Mouse (Mus musculus): ENCODE measurements around the gene Arid2. TPM values are rescaled to one million over a fixed set of nuclear protein-coding genes. Genes with fewer than 3 reads are reported as not detected.
A peak's percentile ranks its signal among the peaks of the same experiment; 100 is the strongest.

Gene Arid2
- polyA plus RNA-seq, 1 experiment from 2014 or later = 7.3 TPM

DNA sequence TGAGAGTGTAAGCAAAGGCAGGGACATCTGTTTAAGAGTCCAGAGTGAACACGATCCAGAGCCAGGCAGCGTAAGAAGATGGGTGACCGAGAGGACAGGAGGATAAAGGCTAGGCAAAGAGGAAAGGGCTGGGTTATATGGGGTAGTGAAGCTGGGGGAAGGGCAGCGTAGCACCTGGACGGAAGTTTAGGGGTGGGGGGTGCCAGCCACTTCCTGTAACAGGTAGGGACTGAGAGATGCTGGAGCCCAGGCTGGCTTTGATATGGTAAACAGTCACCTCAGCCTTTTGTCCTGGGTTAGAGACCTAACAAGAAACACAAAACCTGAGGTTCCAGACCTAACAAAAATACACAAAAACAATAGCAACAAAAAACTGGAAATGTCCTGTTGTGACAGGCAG, 29.5 kb upstream of the Arid2 start:
- ATAC-seq (ENCODE audit: low FRiP score, low TSS enrichment) (no peak), DNase-seq (ENCODE audit: low spot score) (no peak)
- 65% methylated on average over 5 of the region's 5 CpGs for WGBS
- Histone ChIP-seq H3K4me2 (replicated peaks; ENCODE audit: low read depth) (no peak overlapping the region), H3K9me3 (ENCODE audit: control insufficient read depth, low read length) (no peaks in the 10 kb centered on the region), H3K27ac (replicated peaks) (no peak overlapping the region), H3K4me1 (replicated peaks; ENCODE audit: control insufficient read depth, insufficient read depth) (no peaks in the 10 kb centered on the region), H3K9ac (ENCODE audit: low read length) (no peak overlapping the region), H3K27me3 (ENCODE audit: control insufficient read depth, insufficient read depth, low read length) (no peaks in the 10 kb centered on the region), H3K36me3 (ENCODE audit: control insufficient read depth, insufficient read depth, low read length) (no peaks in the 10 kb centered on the region), H3K4me3 (ENCODE audit: low read depth, low read length) (no peak overlapping the region)
- TF ChIP-seq EP300 (optimal IDR thresholded peaks at IDR 0.05) (no peak), CTCF (IDR thresholded peaks at IDR 0.05; ENCODE audit: low read depth) (no peak)

DNA sequence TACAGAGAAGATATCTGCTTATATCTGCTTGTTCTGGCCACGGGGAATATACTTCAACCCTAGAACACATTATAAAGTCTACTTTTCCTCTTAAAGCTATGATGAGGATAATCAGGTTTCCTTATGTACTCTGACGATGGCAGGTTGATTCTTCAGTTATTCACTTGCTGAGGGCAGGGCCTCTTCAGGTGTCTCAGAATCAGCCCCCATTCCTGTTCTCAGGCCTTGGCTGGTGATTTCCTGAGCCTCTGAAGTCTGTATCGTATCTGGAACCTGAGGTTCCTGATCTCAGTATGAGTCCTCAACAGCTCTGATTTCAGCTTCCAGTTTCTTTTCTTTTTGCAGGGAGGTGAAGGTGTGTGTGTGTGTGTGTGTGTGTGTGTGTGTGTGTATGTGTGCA, 22.7 kb upstream of the Arid2 start:
- Histone ChIP-seq H3K4me3 (ENCODE audit: low read depth, low read length) (no peak overlapping the region), H3K27me3 (ENCODE audit: control insufficient read depth, insufficient read depth, low read length) (no peaks in the 10 kb centered on the region), H3K36me3 (ENCODE audit: control insufficient read depth, insufficient read depth, low read length) (peaks cover 7% of the 10 kb centered on the region), H3K9me3 (ENCODE audit: control insufficient read depth, low read length) (peaks cover 7% of the 10 kb centered on the region; the same call in 1 of the 2 replicates), H3K9ac (ENCODE audit: low read length) (no peak overlapping the region), H3K4me2 (replicated peaks; ENCODE audit: low read depth) (no peak overlapping the region), H3K27ac (replicated peaks) (no peak overlapping the region), H3K4me1 (replicated peaks; ENCODE audit: control insufficient read depth, insufficient read depth) (no peaks in the 10 kb centered on the region)
- DNase-seq (ENCODE audit: low spot score) (no peak), ATAC-seq (ENCODE audit: low FRiP score, low TSS enrichment) (no peak)
- WGBS = 94% methylated on average over 3 of the region's 3 CpGs
- TF ChIP-seq EP300 (optimal IDR thresholded peaks at IDR 0.05) = no peak
- no peak for TF ChIP-seq CTCF (IDR thresholded peaks at IDR 0.05; ENCODE audit: low read depth)

DNA sequence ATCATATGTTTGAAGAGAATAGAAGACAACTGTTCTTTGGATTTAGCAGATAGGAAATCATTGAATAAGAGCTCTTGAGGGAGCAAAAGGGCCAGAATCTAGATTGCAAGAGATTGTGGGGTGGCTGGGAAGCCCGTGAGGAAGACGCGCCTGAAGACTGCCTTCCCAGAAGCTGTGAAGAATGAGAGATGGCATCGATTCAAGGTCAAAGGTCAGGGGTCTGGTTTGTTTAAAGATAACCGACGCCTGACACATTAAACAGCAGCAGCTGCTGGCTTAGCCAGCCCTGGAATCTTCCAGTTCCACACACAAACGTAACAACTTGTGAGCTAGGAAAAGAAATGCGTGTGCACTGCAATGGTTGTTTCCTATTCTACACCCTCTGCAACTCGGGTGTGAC, 19.4 kb upstream of the Arid2 start:
- no peak overlapping the region for H3K4me3 ChIP-seq (ENCODE audit: low read depth, low read length)
- H3K27ac ChIP-seq (replicated peaks) = no peak overlapping the region
- H3K4me1 ChIP-seq (replicated peaks; ENCODE audit: control insufficient read depth, insufficient read depth) = no peaks in the 10 kb centered on the region; the same call in 1 of the 2 replicates
- ATAC-seq (ENCODE audit: low FRiP score, low TSS enrichment) (no peak), DNase-seq (ENCODE audit: low spot score) (no peak)
- WGBS = 52% methylated on average over 9 of the region's 9 CpGs
- TF ChIP-seq CTCF (IDR thresholded peaks at IDR 0.05; ENCODE audit: low read depth) = no peak
- TF ChIP-seq EP300 (optimal IDR thresholded peaks at IDR 0.05) = no peak
- H3K27me3 ChIP-seq (ENCODE audit: control insufficient read depth, insufficient read depth, low read length) = no peaks in the 10 kb centered on the region
- H3K9ac ChIP-seq (ENCODE audit: low read length) = no peak overlapping the region
- H3K4me2 ChIP-seq (replicated peaks; ENCODE audit: low read depth) = no peak overlapping the region
- H3K9me3 ChIP-seq (ENCODE audit: control insufficient read depth, low read length) = peaks cover 7% of the 10 kb centered on the region; the same call in 1 of the 2 replicates
- H3K36me3 ChIP-seq (ENCODE audit: control insufficient read depth, insufficient read depth, low read length) = peaks cover 7% of the 10 kb centered on the region

DNA sequence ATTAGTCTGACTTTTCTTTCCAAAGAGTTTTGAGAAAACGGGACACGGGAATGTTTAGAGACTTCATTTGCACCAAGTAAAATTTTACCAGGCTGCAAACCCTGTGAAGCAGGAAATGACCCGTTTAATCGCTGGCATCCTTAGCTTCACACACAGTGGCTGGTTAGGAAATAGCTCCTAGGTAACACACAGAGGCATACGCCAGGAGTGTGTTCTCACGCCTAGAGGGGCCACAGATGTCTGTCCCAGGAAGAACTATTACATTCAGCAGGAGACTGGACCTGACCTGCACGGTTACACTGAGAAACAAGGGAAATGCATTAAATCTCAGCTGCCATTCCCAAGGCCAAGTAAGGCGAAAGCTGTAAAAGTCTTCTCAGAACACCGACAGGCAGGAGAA, 18.7 kb upstream of the Arid2 start:
- Histone ChIP-seq H3K9me3 (ENCODE audit: control insufficient read depth, low read length) (peaks cover 7% of the 10 kb centered on the region; the same call in 1 of the 2 replicates), H3K27me3 (ENCODE audit: control insufficient read depth, insufficient read depth, low read length) (no peaks in the 10 kb centered on the region), H3K36me3 (ENCODE audit: control insufficient read depth, insufficient read depth, low read length) (peaks cover 7% of the 10 kb centered on the region), H3K4me1 (replicated peaks; ENCODE audit: control insufficient read depth, insufficient read depth) (no peaks in the 10 kb centered on the region; the same call in 1 of the 2 replicates), H3K4me3 (ENCODE audit: low read depth, low read length) (no peak overlapping the region), H3K27ac (replicated peaks) (no peak overlapping the region), H3K4me2 (replicated peaks; ENCODE audit: low read depth) (no peak overlapping the region), H3K9ac (ENCODE audit: low read length) (no peak overlapping the region)
- no peak for TF ChIP-seq CTCF (IDR thresholded peaks at IDR 0.05; ENCODE audit: low read depth)
- 89% methylated on average over 9 of the region's 9 CpGs for WGBS
- DNase-seq (ENCODE audit: low spot score) (no peak), ATAC-seq (ENCODE audit: low FRiP score, low TSS enrichment) (no peak)

DNA sequence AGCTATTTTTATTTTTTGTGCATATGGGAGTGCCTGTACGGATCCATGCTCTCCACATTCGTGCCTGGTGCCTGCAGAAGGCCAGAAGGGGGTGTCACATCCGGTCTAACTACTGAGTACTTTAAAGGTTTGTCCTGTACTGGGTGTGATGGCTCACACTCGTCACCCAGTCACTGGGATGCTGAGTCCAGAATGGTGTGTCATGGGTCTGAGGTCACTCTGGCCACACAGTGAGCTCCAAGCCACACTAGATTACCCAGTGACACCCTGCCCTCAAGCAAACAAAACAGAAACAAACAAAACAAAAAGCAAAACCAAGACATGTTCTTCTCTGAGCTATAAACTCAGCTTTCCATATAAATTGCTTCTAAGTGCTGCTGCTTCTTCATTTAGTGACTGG, 17.9 kb upstream of the Arid2 start:
- WGBS = 89% methylated on average over 4 of the region's 4 CpGs
- no peak for TF ChIP-seq EP300 (optimal IDR thresholded peaks at IDR 0.05)
- TF ChIP-seq CTCF (IDR thresholded peaks at IDR 0.05; ENCODE audit: low read depth) = no peak
- no peak overlapping the region for H3K4me2 ChIP-seq (replicated peaks; ENCODE audit: low read depth)
- H3K27me3 ChIP-seq (ENCODE audit: control insufficient read depth, insufficient read depth, low read length) = no peaks in the 10 kb centered on the region
- H3K9me3 ChIP-seq (ENCODE audit: control insufficient read depth, low read length) = peaks cover 7% of the 10 kb centered on the region; the same call in 1 of the 2 replicates
- no peak overlapping the region for H3K4me3 ChIP-seq (ENCODE audit: low read depth, low read length)
- no peak for DNase-seq (ENCODE audit: low spot score)
- H3K4me1 ChIP-seq (replicated peaks; ENCODE audit: control insufficient read depth, insufficient read depth) = no peaks in the 10 kb centered on the region; the same call in 1 of the 2 replicates
- peaks cover 7% of the 10 kb centered on the region for H3K36me3 ChIP-seq (ENCODE audit: control insufficient read depth, insufficient read depth, low read length)
- ATAC-seq (ENCODE audit: low FRiP score, low TSS enrichment) = peak; percentile 53
- no peak overlapping the region for H3K9ac ChIP-seq (ENCODE audit: low read length)
- H3K27ac ChIP-seq (replicated peaks) = no peak overlapping the region

DNA sequence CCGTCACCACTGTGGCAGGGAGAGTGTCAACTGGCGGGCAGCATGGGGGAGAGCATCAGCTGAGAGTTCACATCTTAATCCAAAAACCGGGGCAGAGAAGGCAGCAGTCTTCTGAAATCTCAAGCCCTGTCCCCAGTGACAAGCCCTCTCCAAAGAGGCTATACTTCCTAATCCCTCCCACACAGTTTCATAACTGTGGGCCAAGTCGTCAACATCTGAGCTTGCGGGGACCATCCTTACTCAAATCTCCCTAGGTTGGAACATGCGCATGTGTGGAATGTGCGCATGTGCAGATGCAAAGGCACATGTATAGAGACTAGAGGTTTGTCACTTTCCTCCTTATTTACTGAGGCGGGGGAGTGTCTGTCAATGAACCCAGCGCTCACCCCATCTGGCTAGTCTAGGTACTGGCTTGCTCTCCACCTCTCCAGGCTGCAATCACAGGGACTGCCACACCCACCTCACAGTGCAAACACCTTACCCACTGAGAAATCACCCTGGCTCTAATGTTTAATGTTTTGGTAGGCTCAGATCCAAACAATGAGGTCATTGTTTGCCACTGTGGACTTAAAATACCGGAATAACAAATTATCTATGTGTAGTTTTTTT, 16.9 kb upstream of the Arid2 start:
- H3K9me3 ChIP-seq (ENCODE audit: control insufficient read depth, low read length) = peaks cover 7% of the 10 kb centered on the region; the same call in 1 of the 2 replicates
- no peak overlapping the region; the same call in 1 of the 2 replicates for H3K4me2 ChIP-seq (replicated peaks; ENCODE audit: low read depth)
- TF ChIP-seq EP300 (optimal IDR thresholded peaks at IDR 0.05) (no peak), CTCF (IDR thresholded peaks at IDR 0.05; ENCODE audit: low read depth) (peak; percentile 28; the same call in 1 of the 2 replicates)
- 67% methylated on average over 10 of the region's 10 CpGs for WGBS
- peak; percentile 98 for ATAC-seq (ENCODE audit: low FRiP score, low TSS enrichment)
- no peaks in the 10 kb centered on the region for H3K27me3 ChIP-seq (ENCODE audit: control insufficient read depth, insufficient read depth, low read length)
- peak overlapping the region; percentile 49; the same call in 1 of the 2 replicates for H3K27ac ChIP-seq (replicated peaks)
- peaks cover 7% of the 10 kb centered on the region for H3K36me3 ChIP-seq (ENCODE audit: control insufficient read depth, insufficient read depth, low read length)
- DNase-seq (ENCODE audit: low spot score) = peak; percentile 85
- H3K4me3 ChIP-seq (ENCODE audit: low read depth, low read length) = no peak overlapping the region
- no peaks in the 10 kb centered on the region; the same call in 1 of the 2 replicates for H3K4me1 ChIP-seq (replicated peaks; ENCODE audit: control insufficient read depth, insufficient read depth)
- H3K9ac ChIP-seq (ENCODE audit: low read length) = no peak overlapping the region

All from stomach, postnatal 0 days (tissue).